Mouse (Mus musculus) neutrophil, adult 5-6 weeks (primary cell): ENCODE measurements around the gene Gm8251. TPM values are rescaled to one million over a fixed set of nuclear protein-coding genes. Genes with fewer than 3 reads are reported as not detected.

ENCODE experiments used
- total RNA-seq: library from RNA; stranded (forward); fragments of 200-1000 nt; gene quantifications from 2 replicates; pipeline ENCODE4 v1.2.3, GENCODE M21; 2017

Gene Gm8251
- total RNA-seq, 1 experiment from 2014 or later: 0.81 TPM

Other genes starting within 250 kb of the Gm8251 start
- 12.5 and 16.1 TPM in 2 replicates for gene Uxs1, start 234.1 kb downstream of the Gm8251 start, total RNA-seq
- gene Tpp2, start 128.3 kb downstream of the Gm8251 start, total RNA-seq: 84.8 and 100 TPM in 2 replicates
- gene Mettl21c, start 41.9 kb downstream of the Gm8251 start, total RNA-seq: 0.25 and 0.58 TPM in 2 replicates
- gene Tex30, start 40.5 kb upstream of the Gm8251 start, total RNA-seq: 18.2 and 19.0 TPM in 2 replicates
- gene Kdelc1, start 56.9 kb upstream of the Gm8251 start, total RNA-seq: 1.2 and 2.3 TPM in 2 replicates
- 1.6 and 2.1 TPM in 2 replicates for gene Bivm, start 57.0 kb upstream of the Gm8251 start, total RNA-seq
- gene Ercc5, start 85.8 kb upstream of the Gm8251 start, total RNA-seq: 21.5 and 23.5 TPM in 2 replicates
- not detected in 2 replicates for gene Mettl21e, start 157.0 kb upstream of the Gm8251 start, total RNA-seq